Comparison of ENCODE assay signal across 23 mouse cellular contexts in genomic region chr12:45287759-45288158, GRCm38 (mm10).
"Had no signal": no experiment of that assay in that cellular context is flagged by ENCODE, and none has a peak within 500 bp of the region (broad histone marks: within the 10 kb centered on the region; RNA-seq: fewer than 3 reads in every experiment).

No protein-coding gene starts in this region.

- DNase-seq: liver, postnatal 0 days; lung, adult 2 months; lung, postnatal 14 days; lung, postnatal 36 days; midbrain, embryonic 14.5 days; retina, postnatal 1 day; right cerebral cortex, postnatal 14 days; thymus, adult 2 months; thymus, postnatal 25 days; thymus, postnatal 4 days had no signal

- H3K27ac ChIP-seq: liver, embryonic 15.5 days; lung, embryonic 15.5 days; macrophage; midbrain, embryonic 10.5 days; midbrain, embryonic 12.5 days; neural tube, embryonic 13.5 days; neural tube, embryonic 15.5 days; stomach, embryonic 15.5 days; stomach, postnatal 0 days had no signal

- H3K9ac ChIP-seq: liver, embryonic 15.5 days; liver, postnatal 0 days; lung, embryonic 15.5 days; midbrain, embryonic 12.5 days; neural tube, embryonic 13.5 days; neural tube, embryonic 15.5 days; stomach, embryonic 15.5 days had no signal

- H3K9me3 ChIP-seq: liver, embryonic 15.5 days; lung, embryonic 15.5 days; megakaryocyte, embryonic 14.5 days; midbrain, embryonic 10.5 days; midbrain, embryonic 12.5 days; neural tube, embryonic 13.5 days; neural tube, embryonic 15.5 days; stomach, embryonic 15.5 days had no signal

- H3K4me1 ChIP-seq: liver, embryonic 15.5 days; lung, embryonic 15.5 days; megakaryocyte, embryonic 14.5 days; midbrain, embryonic 10.5 days; midbrain, embryonic 12.5 days; neural tube, embryonic 13.5 days; neural tube, embryonic 15.5 days; stomach, embryonic 15.5 days had no signal

- H3K4me3 ChIP-seq: liver, embryonic 15.5 days; lung, embryonic 15.5 days; megakaryocyte, embryonic 14.5 days; midbrain, embryonic 10.5 days; midbrain, embryonic 12.5 days; myocyte; neural tube, embryonic 13.5 days; neural tube, embryonic 15.5 days; stomach, embryonic 15.5 days had no signal

- H3K27me3 ChIP-seq: liver, embryonic 15.5 days; lung, embryonic 15.5 days; megakaryocyte, embryonic 14.5 days; midbrain, embryonic 12.5 days; neural tube, embryonic 13.5 days; neural tube, embryonic 15.5 days; stomach, embryonic 15.5 days had no signal

- H3K4me2 ChIP-seq: liver, embryonic 15.5 days; lung, embryonic 15.5 days; midbrain, embryonic 12.5 days; neural tube, embryonic 13.5 days; neural tube, embryonic 15.5 days; stomach, embryonic 15.5 days had no signal

- H3K36me3 ChIP-seq: liver, embryonic 15.5 days; lung, embryonic 15.5 days; midbrain, embryonic 10.5 days; midbrain, embryonic 12.5 days; neural tube, embryonic 13.5 days; neural tube, embryonic 15.5 days; stomach, embryonic 15.5 days had no signal

- ATAC-seq: liver, postnatal 0 days; lung, postnatal 0 days; midbrain, embryonic 16.5 days had no signal
